Mouse (Mus musculus): ENCODE results near the gene Ints11. TPM values are rescaled to one million over a fixed set of nuclear protein-coding genes. Genes with fewer than 3 reads are reported as not detected.
A peak's percentile ranks its signal among the peaks of the same experiment; 100 is the strongest.

Ints11 gene
- polyA plus RNA-seq, 1 experiment from 2014 or later, result 76.3 TPM

- Histone ChIP-seq H3K27me3 (peaks cover 17% of the 10 kb centered on the region), H3K9ac (no peak overlapping the region), H3K4me1 (peaks cover 33% of the 10 kb centered on the region), H3K4me2 (replicated peaks) (no peak overlapping the region), H3K27ac (0 out of 2 replicates have a peak overlapping the region, but pooled peaks have one; percentile 55), H3K4me3 (no peak overlapping the region), H3K36me3 (peaks cover 5% of the 10 kb centered on the region; the same call in 1 of the 2 replicates), H3K9me3 (replicated peaks) (no peaks in the 10 kb centered on the region)
- ATAC-seq (ENCODE audit: low FRiP score), result no peak
- 63% methylated on average over 8 of the region's 8 CpGs for WGBS
These were observed 30.9 kb upstream of the Ints11 start for GRCm38 (mm10) chr4:155838187-155839153.

- Histone ChIP-seq H3K27me3 (peaks cover 17% of the 10 kb centered on the region), H3K9me3 (replicated peaks) (no peaks in the 10 kb centered on the region), H3K4me1 (peaks cover 28% of the 10 kb centered on the region), H3K36me3 (peaks cover 5% of the 10 kb centered on the region; the same call in 1 of the 2 replicates), H3K27ac (peak within 1 kb of the TSS; percentile 55; the same call in 1 of the 2 replicates), H3K4me3 (peak within 1 kb of the TSS; percentile 36), H3K9ac (peak within 1 kb of the TSS; percentile 62), H3K4me2 (replicated peaks) (peak within 1 kb of the TSS; percentile 70)
- ATAC-seq (ENCODE audit: low FRiP score), result peak; percentile 67
- 2% methylated on average over 16 of the region's 16 CpGs for WGBS
These were observed 29.8 kb upstream of the Ints11 start, which contains the start of gene Mxra8 for GRCm38 (mm10) chr4:155839483-155839910. Gene Mxra8, plus strand, starts transcription at chr4:155839680.

GRCm38 (mm10) chr4:155840076-155841002 lies 29.0 kb upstream of the Ints11 start:
- no peak overlapping the region for H3K27ac ChIP-seq
- peaks cover 17% of the 10 kb centered on the region for H3K27me3 ChIP-seq
- H3K4me2 ChIP-seq (replicated peaks), result peak overlapping the region; percentile 70
- H3K9me3 ChIP-seq (replicated peaks), result no peaks in the 10 kb centered on the region
- 9% methylated on average over 8 of the region's 8 CpGs for WGBS
- H3K36me3 ChIP-seq, result peaks cover 5% of the 10 kb centered on the region; the same call in 1 of the 2 replicates
- peak overlapping the region; percentile 36 for H3K4me3 ChIP-seq
- peak overlapping the region; percentile 62 for H3K9ac ChIP-seq
- peaks cover 28% of the 10 kb centered on the region for H3K4me1 ChIP-seq
- ATAC-seq (ENCODE audit: low FRiP score), result 0 out of 2 replicates have a peak, but pooled peaks have one; percentile 19

GRCm38 (mm10) chr4:155841003-155841454 lies 28.3 kb upstream of the Ints11 start:
- peak overlapping the region; percentile 62 for H3K9ac ChIP-seq
- H3K36me3 ChIP-seq, result peaks cover 5% of the 10 kb centered on the region; the same call in 1 of the 2 replicates
- no peaks in the 10 kb centered on the region for H3K9me3 ChIP-seq (replicated peaks)
- peak; percentile 46 for ATAC-seq (ENCODE audit: low FRiP score)
- peaks cover 28% of the 10 kb centered on the region for H3K4me1 ChIP-seq
- peak overlapping the region; percentile 36 for H3K4me3 ChIP-seq
- peak overlapping the region; percentile 70 for H3K4me2 ChIP-seq (replicated peaks)
- WGBS, result under 1% methylated on average over 32 of the region's 32 CpGs
- H3K27ac ChIP-seq, result no peak overlapping the region
- peaks cover 17% of the 10 kb centered on the region for H3K27me3 ChIP-seq

GRCm38 (mm10) chr4:155841651-155842270 lies 27.6 kb upstream of the Ints11 start:
- Histone ChIP-seq H3K4me3 (0 out of 2 replicates have a peak overlapping the region, but pooled peaks have one; percentile 36), H3K4me1 (peaks cover 33% of the 10 kb centered on the region), H3K9me3 (replicated peaks) (no peaks in the 10 kb centered on the region), H3K9ac (no peak overlapping the region), H3K27me3 (peaks cover 17% of the 10 kb centered on the region), H3K27ac (no peak overlapping the region), H3K36me3 (peaks cover 5% of the 10 kb centered on the region; the same call in 1 of the 2 replicates), H3K4me2 (replicated peaks) (peak overlapping the region; percentile 70)
- WGBS, result 38% methylated on average over 38 of the region's 38 CpGs
- ATAC-seq (ENCODE audit: low FRiP score), result peak; percentile 11; the same call in 1 of the 2 replicates

- no peak for ATAC-seq (ENCODE audit: low FRiP score)
- Histone ChIP-seq H3K4me1 (peaks cover 39% of the 10 kb centered on the region), H3K36me3 (peaks cover 5% of the 10 kb centered on the region; the same call in 1 of the 2 replicates), H3K4me2 (replicated peaks) (no peak overlapping the region), H3K27me3 (peaks cover 17% of the 10 kb centered on the region), H3K4me3 (no peak overlapping the region), H3K9ac (no peak overlapping the region), H3K9me3 (replicated peaks) (no peaks in the 10 kb centered on the region), H3K27ac (no peak overlapping the region)
- 91% methylated on average over 5 of the region's 5 CpGs for WGBS
These were observed 26.1 kb upstream of the Ints11 start for GRCm38 (mm10) chr4:155843231-155843630.

- peak within 1 kb of the TSS; percentile 86 for H3K4me3 ChIP-seq
- peak within 1 kb of the TSS; percentile 79 for H3K27ac ChIP-seq
- H3K36me3 ChIP-seq, result peaks cover 5% of the 10 kb centered on the region; the same call in 1 of the 2 replicates
- ATAC-seq (ENCODE audit: low FRiP score), result peak; percentile 90
- peaks cover 31% of the 10 kb centered on the region for H3K4me1 ChIP-seq
- no peaks in the 10 kb centered on the region for H3K9me3 ChIP-seq (replicated peaks)
- WGBS, result 2% methylated on average over 58 of the region's 65 CpGs
- H3K4me2 ChIP-seq (replicated peaks), result peak within 1 kb of the TSS; percentile 88
- H3K27me3 ChIP-seq, result 0 out of 2 replicates have a peak, but pooled peaks cover under 1% of the 10 kb centered on the region
- H3K9ac ChIP-seq, result peak within 1 kb of the TSS; percentile 94
These were observed 22.3 kb upstream of the Ints11 start, which contains the start of gene Dvl1 for GRCm38 (mm10) chr4:155846871-155847578. Gene Dvl1, plus strand, starts transcription at chr4:155847402.

GRCm38 (mm10) chr4:155847591-155848352 lies 21.6 kb upstream of the Ints11 start:
- Histone ChIP-seq H3K4me2 (replicated peaks) (peak overlapping the region; percentile 88), H3K4me3 (peak overlapping the region; percentile 86), H3K36me3 (0 out of 2 replicates have a peak, but pooled peaks cover 2% of the 10 kb centered on the region), H3K9me3 (replicated peaks) (no peaks in the 10 kb centered on the region), H3K27ac (peak overlapping the region; percentile 79; the same call in 1 of the 2 replicates), H3K9ac (peak overlapping the region; percentile 94), H3K4me1 (peaks cover 31% of the 10 kb centered on the region), H3K27me3 (no peaks in the 10 kb centered on the region)
- ATAC-seq (ENCODE audit: low FRiP score), result peak; percentile 65
- WGBS, result 1% methylated on average over 64 of the region's 69 CpGs

GRCm38 (mm10) chr4:155848434-155849095 lies 20.8 kb upstream of the Ints11 start:
- Histone ChIP-seq H3K4me3 (peak overlapping the region; percentile 86), H3K9me3 (replicated peaks) (no peaks in the 10 kb centered on the region), H3K9ac (peak overlapping the region; percentile 94), H3K27me3 (no peaks in the 10 kb centered on the region), H3K4me1 (peaks cover 31% of the 10 kb centered on the region), H3K36me3 (no peaks in the 10 kb centered on the region), H3K27ac (no peak overlapping the region), H3K4me2 (replicated peaks) (peak overlapping the region; percentile 88)
- no peak for ATAC-seq (ENCODE audit: low FRiP score)
- 60% methylated on average over 7 of the region's 7 CpGs for WGBS
